Mouse (Mus musculus): Measurements from ENCODE around the gene Ephb4. TPM values are rescaled to one million over a fixed set of nuclear protein-coding genes. Genes with fewer than 3 reads are reported as not detected.
A peak's percentile ranks its signal among the peaks of the same experiment; 100 is the strongest.

Ephb4 gene
- polyA plus RNA-seq, 1 experiment from 2014 or later = 6.6 TPM

DNA sequence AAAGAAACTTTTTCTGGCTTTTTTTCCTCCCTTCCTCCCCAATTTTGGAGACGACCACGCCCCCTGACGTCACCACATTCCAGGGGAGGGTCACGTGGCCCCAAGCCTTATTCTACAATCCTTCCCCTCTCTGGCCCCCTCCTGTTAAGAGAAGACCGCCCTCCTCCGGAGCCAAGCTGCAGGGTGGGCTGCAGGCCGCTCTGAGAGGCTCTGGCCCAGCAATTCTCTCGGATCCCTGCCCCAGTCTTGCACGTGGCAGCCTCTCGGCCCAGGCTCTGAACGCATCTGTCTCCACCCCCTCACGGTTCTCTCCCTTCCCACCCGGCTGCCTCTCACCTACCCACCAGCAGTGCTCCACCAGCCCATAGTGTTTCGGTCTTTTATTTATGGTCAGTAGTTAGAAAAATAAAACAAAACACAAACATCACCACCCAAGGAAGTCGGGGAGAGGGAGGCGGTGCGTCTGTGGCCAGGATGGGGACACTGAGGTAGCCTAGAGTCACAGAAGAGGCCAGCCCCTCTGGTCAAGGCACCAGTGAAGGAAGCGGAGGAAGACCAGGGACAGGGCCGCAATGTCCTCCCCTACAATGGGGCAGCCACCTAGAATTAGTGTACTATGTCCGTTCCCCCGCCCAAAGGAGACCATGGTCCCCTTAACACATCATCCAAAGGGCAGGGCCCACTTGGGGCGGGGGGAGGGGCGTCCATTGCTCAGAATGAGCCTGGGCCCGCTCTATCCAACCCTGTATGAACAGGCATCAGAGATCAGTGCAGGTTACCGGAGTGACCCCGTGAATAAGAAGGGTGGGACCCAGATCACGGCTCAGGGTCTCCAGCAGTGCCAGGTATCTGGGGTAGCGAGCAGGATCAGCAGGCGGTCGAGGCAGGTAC, 35.5 kb upstream of the Ephb4 start, which contains the start of gene Trip6:
TSS of gene Trip6 (minus strand) at position 212 of the 891 bp plus-strand sequence.
- Histone ChIP-seq H3K4me2 (replicated peaks) (peak within 1 kb of the TSS; percentile 62), H3K9ac (replicated peaks) (peak within 1 kb of the TSS; percentile 53), H3K27me3 (no peaks in the 10 kb centered on the region), H3K27ac (replicated peaks) (peak within 1 kb of the TSS; percentile 69), H3K4me1 (peaks cover 27% of the 10 kb centered on the region), H3K36me3 (peaks cover 6% of the 10 kb centered on the region), H3K9me3 (no peaks in the 10 kb centered on the region), H3K4me3 (peak within 1 kb of the TSS; percentile 38)
- 14% methylated on average over 29 of the region's 30 CpGs for WGBS
- peak; percentile 88 for ATAC-seq (replicated peaks)

DNA sequence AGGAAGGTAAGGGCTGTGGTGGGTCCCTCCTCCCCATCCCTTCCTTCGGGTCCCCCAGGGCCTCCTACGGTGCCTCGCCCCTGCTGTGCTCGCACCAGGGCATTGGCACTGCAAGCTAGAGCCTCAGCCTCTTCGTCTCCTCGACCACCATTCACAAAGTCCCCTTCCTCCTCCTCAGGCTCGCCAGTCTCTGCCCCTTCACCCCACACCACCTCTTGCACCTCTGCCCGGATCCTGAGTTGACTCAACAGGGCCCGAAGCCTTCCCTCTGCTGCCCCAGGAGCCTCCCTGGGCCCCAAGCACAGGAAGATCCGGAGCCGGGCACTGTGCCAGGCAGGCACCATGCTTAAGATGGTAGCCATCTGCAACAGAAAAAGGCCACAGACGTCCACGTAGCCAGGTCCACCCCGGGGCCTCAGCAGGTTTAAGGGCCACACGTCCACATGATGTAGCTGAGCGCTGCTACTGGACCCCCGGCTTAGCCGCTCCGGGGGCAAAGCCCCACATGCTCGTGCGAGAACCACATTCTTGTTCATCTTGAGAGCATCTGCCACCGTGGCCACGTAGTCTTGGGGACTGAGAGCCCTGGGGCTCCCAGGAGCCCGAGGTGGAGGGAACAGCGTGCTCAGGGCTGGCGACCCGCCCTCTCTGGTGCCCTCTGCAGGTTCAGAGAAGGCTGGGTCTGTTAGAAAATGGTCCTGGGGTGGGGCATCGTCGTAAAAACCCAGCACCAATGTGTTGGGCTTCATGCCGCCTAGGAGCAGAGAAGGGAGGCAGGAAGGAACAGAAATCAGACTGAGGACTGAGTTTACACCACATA, 34.6 kb upstream of the Ephb4 start:
- H3K9me3 ChIP-seq = no peaks in the 10 kb centered on the region
- H3K27me3 ChIP-seq = no peaks in the 10 kb centered on the region
- H3K4me2 ChIP-seq (replicated peaks) = peak overlapping the region; percentile 62
- 0 out of 2 replicates have a peak overlapping the region, but pooled peaks have one; percentile 69 for H3K27ac ChIP-seq (replicated peaks)
- no peak overlapping the region for H3K4me3 ChIP-seq
- peak overlapping the region; percentile 53; the same call in 1 of the 2 replicates for H3K9ac ChIP-seq (replicated peaks)
- peaks cover 27% of the 10 kb centered on the region for H3K4me1 ChIP-seq
- H3K36me3 ChIP-seq = peaks cover 10% of the 10 kb centered on the region
- WGBS = 35% methylated on average over 30 of the region's 30 CpGs
- no peak; the same call in 1 of the 2 replicates for ATAC-seq (replicated peaks)

GRCm38 (mm10) chr5:137317361-137317760, 32.5 kb upstream of the Ephb4 start:
- Histone ChIP-seq H3K27ac (replicated peaks) (no peak overlapping the region), H3K36me3 (peaks cover 19% of the 10 kb centered on the region), H3K9me3 (no peaks in the 10 kb centered on the region), H3K4me3 (no peak overlapping the region), H3K27me3 (no peaks in the 10 kb centered on the region), H3K9ac (replicated peaks) (no peak overlapping the region), H3K4me2 (replicated peaks) (no peak overlapping the region), H3K4me1 (peaks cover 27% of the 10 kb centered on the region)
- WGBS = 95% methylated on average over 8 of the region's 8 CpGs
- ATAC-seq (replicated peaks) = no peak

- H3K4me3 ChIP-seq = no peak overlapping the region
- H3K36me3 ChIP-seq = peaks cover 20% of the 10 kb centered on the region
- no peak for ATAC-seq (replicated peaks)
- H3K4me1 ChIP-seq = peaks cover 20% of the 10 kb centered on the region
- H3K27me3 ChIP-seq = no peaks in the 10 kb centered on the region
- no peak overlapping the region for H3K27ac ChIP-seq (replicated peaks)
- H3K9me3 ChIP-seq = no peaks in the 10 kb centered on the region
- no peak overlapping the region for H3K9ac ChIP-seq (replicated peaks)
- no peak overlapping the region for H3K4me2 ChIP-seq (replicated peaks)
- WGBS = 100% methylated on average over 1 of the region's 1 CpGs
Observed at GRCm38 (mm10) chr5:137318570-137318969, 31.3 kb upstream of the Ephb4 start.

- Histone ChIP-seq H3K9me3 (no peaks in the 10 kb centered on the region), H3K9ac (replicated peaks) (no peak overlapping the region), H3K4me2 (replicated peaks) (no peak overlapping the region), H3K4me3 (no peak overlapping the region), H3K4me1 (no peaks in the 10 kb centered on the region), H3K36me3 (peaks cover 26% of the 10 kb centered on the region), H3K27ac (replicated peaks) (no peak overlapping the region), H3K27me3 (no peaks in the 10 kb centered on the region)
- 96% methylated on average over 3 of the region's 3 CpGs for WGBS
- ATAC-seq (replicated peaks) = no peak
Observed at GRCm38 (mm10) chr5:137320996-137321395, 28.9 kb upstream of the Ephb4 start.

- Histone ChIP-seq H3K27ac (replicated peaks) (no peak overlapping the region), H3K27me3 (no peaks in the 10 kb centered on the region), H3K4me2 (replicated peaks) (no peak overlapping the region), H3K36me3 (peaks cover 7% of the 10 kb centered on the region; the same call in 1 of the 2 replicates), H3K4me1 (peaks cover 19% of the 10 kb centered on the region), H3K9me3 (no peaks in the 10 kb centered on the region), H3K4me3 (no peak overlapping the region), H3K9ac (replicated peaks) (no peak overlapping the region)
- 93% methylated on average over 7 of the region's 7 CpGs for WGBS
- ATAC-seq (replicated peaks) = no peak
Observed at GRCm38 (mm10) chr5:137330910-137331309, 19.0 kb upstream of the Ephb4 start.

DNA sequence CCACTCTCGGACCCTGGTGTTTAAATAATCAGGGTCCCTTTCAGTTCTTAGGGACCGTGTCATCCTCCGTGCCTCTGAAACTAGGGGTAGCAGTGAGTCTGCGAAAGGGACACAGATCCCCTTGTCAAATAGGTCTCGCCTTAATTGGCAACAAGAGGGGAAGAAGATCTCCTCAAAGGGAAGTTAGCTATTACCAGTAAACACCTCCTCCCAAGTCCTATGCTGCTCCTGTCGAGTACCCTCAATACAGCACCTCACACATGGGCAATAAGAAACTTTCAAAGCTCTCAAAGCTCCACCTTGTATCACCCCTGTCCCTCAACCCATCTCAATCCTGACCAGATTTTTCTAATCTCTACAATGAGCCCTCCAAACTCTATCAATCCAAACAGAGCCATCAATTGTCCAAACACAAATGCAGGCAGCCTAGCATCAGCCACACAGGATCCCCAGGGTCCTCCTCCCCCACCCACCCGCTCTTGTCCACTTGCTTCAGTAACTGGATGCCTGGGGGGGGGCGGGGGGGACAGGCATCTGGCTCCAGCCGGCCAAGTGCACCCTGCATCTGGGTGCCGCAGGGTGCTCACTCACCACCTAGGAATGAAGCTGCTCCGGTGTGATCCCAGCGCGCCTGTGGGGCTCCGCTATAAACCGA, 16.9 kb upstream of the Ephb4 start:
- no peak overlapping the region for H3K27ac ChIP-seq (replicated peaks)
- peak; percentile 28 for ATAC-seq (replicated peaks)
- peak overlapping the region; percentile 88 for H3K9ac ChIP-seq (replicated peaks)

GRCm38 (mm10) chr5:137333512-137334174, 16.3 kb upstream of the Ephb4 start, which contains the start of gene Slc12a9:
TSS of gene Slc12a9 (minus strand) at chr5:137333597.
- H3K27ac ChIP-seq (replicated peaks) = peak within 1 kb of the TSS; percentile 25
- no peaks in the 10 kb centered on the region for H3K27me3 ChIP-seq
- WGBS = under 1% methylated on average over 44 of the region's 44 CpGs
- ATAC-seq (replicated peaks) = peak; percentile 88
- peaks cover 22% of the 10 kb centered on the region for H3K4me1 ChIP-seq
- H3K4me2 ChIP-seq (replicated peaks) = peak within 1 kb of the TSS; percentile 98
- H3K9me3 ChIP-seq = no peaks in the 10 kb centered on the region
- H3K36me3 ChIP-seq = no peaks in the 10 kb centered on the region
- H3K9ac ChIP-seq (replicated peaks) = peak within 1 kb of the TSS; percentile 88
- H3K4me3 ChIP-seq = peak within 1 kb of the TSS; percentile 58

More for the DNA sequence above, 16.9 kb upstream of the Ephb4 start:
- Histone ChIP-seq H3K4me1 (peaks cover 19% of the 10 kb centered on the region), H3K36me3 (no peaks in the 10 kb centered on the region; the same call in 1 of the 2 replicates), H3K27me3 (no peaks in the 10 kb centered on the region), H3K4me3 (peak overlapping the region; percentile 58), H3K4me2 (replicated peaks) (peak overlapping the region; percentile 98), H3K9me3 (no peaks in the 10 kb centered on the region)
- WGBS = 14% methylated on average over 15 of the region's 15 CpGs

DNA sequence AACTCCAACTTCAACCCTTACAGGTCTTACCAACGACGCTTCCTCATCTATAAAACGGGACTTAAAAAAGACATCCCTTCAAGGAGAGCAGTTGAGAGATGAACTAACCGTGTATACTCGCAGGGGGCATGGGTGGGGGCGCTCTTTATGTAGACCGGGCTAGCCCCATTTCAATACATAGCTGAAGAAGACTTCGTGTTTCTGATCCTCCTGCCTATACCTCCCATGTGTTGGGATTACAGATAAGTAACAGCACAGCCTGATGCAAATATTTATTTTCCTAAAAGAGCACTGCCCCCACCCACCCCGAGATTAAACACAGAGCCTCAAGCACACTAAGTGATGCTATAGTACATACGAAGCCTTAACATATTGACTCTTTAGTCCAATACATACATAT, 15.6 kb upstream of the Ephb4 start:
- Histone ChIP-seq H3K4me2 (replicated peaks) (peak overlapping the region; percentile 98; the same call in 1 of the 2 replicates), H3K9me3 (no peaks in the 10 kb centered on the region), H3K4me1 (peaks cover 28% of the 10 kb centered on the region), H3K9ac (replicated peaks) (no peak overlapping the region), H3K27me3 (no peaks in the 10 kb centered on the region), H3K27ac (replicated peaks) (no peak overlapping the region), H3K4me3 (no peak overlapping the region), H3K36me3 (no peaks in the 10 kb centered on the region)
- WGBS = 63% methylated on average over 10 of the region's 10 CpGs
- ATAC-seq (replicated peaks) = no peak

GRCm38 (mm10) chr5:137335066-137335465, 14.8 kb upstream of the Ephb4 start:
- WGBS = 67% methylated on average over 6 of the region's 6 CpGs
- H3K27me3 ChIP-seq = no peaks in the 10 kb centered on the region
- H3K36me3 ChIP-seq = no peaks in the 10 kb centered on the region
- H3K9ac ChIP-seq (replicated peaks) = no peak overlapping the region
- H3K4me1 ChIP-seq = peaks cover 36% of the 10 kb centered on the region
- no peaks in the 10 kb centered on the region for H3K9me3 ChIP-seq
- no peak overlapping the region for H3K4me3 ChIP-seq
- no peak overlapping the region for H3K27ac ChIP-seq (replicated peaks)
- no peak for ATAC-seq (replicated peaks)
- no peak overlapping the region for H3K4me2 ChIP-seq (replicated peaks)

DNA sequence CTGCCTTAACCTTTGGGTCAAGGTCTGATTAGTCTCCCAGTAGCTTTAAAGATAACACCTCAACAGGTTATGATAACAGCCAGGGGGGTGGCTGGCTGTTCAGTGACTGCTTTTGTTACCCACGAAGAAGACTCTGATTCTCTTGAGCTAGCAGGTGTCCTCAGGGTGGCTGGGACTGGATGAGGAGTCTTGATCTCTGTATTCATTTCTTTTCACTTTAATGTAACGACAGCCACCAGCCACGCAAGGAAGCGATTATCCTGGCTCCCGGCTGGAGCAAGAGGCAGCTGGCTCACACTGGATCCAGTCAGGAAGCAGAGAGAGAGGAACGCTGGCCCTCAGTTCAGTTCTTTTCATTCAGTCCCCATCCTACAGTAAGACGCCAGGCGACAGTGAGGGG, 12.7 kb upstream of the Ephb4 start:
- no peaks in the 10 kb centered on the region for H3K36me3 ChIP-seq
- ATAC-seq (replicated peaks) = no peak
- H3K4me2 ChIP-seq (replicated peaks) = no peak overlapping the region
- H3K4me3 ChIP-seq = no peak overlapping the region
- no peaks in the 10 kb centered on the region for H3K27me3 ChIP-seq
- peaks cover 37% of the 10 kb centered on the region for H3K4me1 ChIP-seq
- no peaks in the 10 kb centered on the region for H3K9me3 ChIP-seq
- 58% methylated on average over 8 of the region's 8 CpGs for WGBS
- no peak overlapping the region for H3K27ac ChIP-seq (replicated peaks)
- H3K9ac ChIP-seq (replicated peaks) = 0 out of 2 replicates have a peak overlapping the region, but pooled peaks have one; percentile 4
